Mouse (Mus musculus) adrenal gland, postnatal 4 days (tissue): ENCODE measurements around the gene Ms4a18. TPM values are rescaled to one million over a fixed set of nuclear protein-coding genes. Genes with fewer than 3 reads are reported as not detected.

Source experiments
- total RNA-seq, 2 experiments: library from RNA; stranded (reverse); gene quantifications; 2 replicates each; pipeline ENCODE4 v1.2.3; 2021

Gene Ms4a18
- total RNA-seq, 2 experiments from 2014 or later: not detected

Other genes with a start within 250 kb of the Ms4a18 start
- under 1 TPM; 0.20 to 0.23 TPM for gene Cd6, start 188.0 kb downstream of the Ms4a18 start, total RNA-seq
- gene Slc15a3, start 178.3 kb downstream of the Ms4a18 start, total RNA-seq: 1 to 10 TPM; 3.5 to 3.8 TPM
- gene Tmem132a, start 148.1 kb downstream of the Ms4a18 start, total RNA-seq: 10 to 100 TPM; 40.7 to 48.1 TPM
- gene Tmem109, start 136.0 kb downstream of the Ms4a18 start, total RNA-seq: 10 to 100 TPM; 91.3 to 93.3 TPM
- 100 to 1,000 TPM; 253 to 266 TPM for gene Prpf19, start 122.8 kb downstream of the Ms4a18 start, total RNA-seq
- gene Zp1, start 97.4 kb downstream of the Ms4a18 start, total RNA-seq: not detected
- under 1 TPM in 1 of 2 experiments, not detected in 1; 0.23 TPM for gene Ptgdr2, start 80.9 kb downstream of the Ms4a18 start, total RNA-seq
- 10 to 100 TPM; 15.4 to 18.5 TPM for gene Ccdc86, start 68.8 kb downstream of the Ms4a18 start, total RNA-seq
- gene Ms4a10, start 43.4 kb downstream of the Ms4a18 start, total RNA-seq: 10 to 100 TPM; 15.6 to 15.9 TPM
- under 1 TPM in 1 of 2 experiments, not detected in 1; 0.51 TPM for gene Ms4a15, start 24.8 kb downstream of the Ms4a18 start, total RNA-seq
- 1 to 10 TPM; 1.1 to 1.5 TPM for gene Ms4a8a, start 63.1 kb upstream of the Ms4a18 start, total RNA-seq
- not detected for gene 1700017D01Rik, start 112.8 kb upstream of the Ms4a18 start, total RNA-seq
- not detected for gene 1700025F22Rik, start 147.3 kb upstream of the Ms4a18 start, total RNA-seq
- gene Ms4a13, start 178.7 kb upstream of the Ms4a18 start, total RNA-seq: not detected
- not detected for gene Ms4a12, start 214.4 kb upstream of the Ms4a18 start, total RNA-seq
- 1 to 10 TPM in 1 of 2 experiments, under 1 TPM in 1; 0.50 to 1.2 TPM for gene Ms4a1, start 248.2 kb upstream of the Ms4a18 start, total RNA-seq